Mouse (Mus musculus) right cerebral cortex, adult 18-20 months (tissue): Measurements from ENCODE around the gene Tm6sf2.
"Not testable (repeated sequence)": the region's sequence is repeated elsewhere in the genome, so short reads cannot be mapped to it uniquely, and the experiment has no call there.

Experiments used
- DNase-seq: peaks from one replicate; pipeline ENCODE4 v3.0.0; 2022; ENCODE audit warnings: mixed read lengths

The Tm6sf2 gene

DNA sequence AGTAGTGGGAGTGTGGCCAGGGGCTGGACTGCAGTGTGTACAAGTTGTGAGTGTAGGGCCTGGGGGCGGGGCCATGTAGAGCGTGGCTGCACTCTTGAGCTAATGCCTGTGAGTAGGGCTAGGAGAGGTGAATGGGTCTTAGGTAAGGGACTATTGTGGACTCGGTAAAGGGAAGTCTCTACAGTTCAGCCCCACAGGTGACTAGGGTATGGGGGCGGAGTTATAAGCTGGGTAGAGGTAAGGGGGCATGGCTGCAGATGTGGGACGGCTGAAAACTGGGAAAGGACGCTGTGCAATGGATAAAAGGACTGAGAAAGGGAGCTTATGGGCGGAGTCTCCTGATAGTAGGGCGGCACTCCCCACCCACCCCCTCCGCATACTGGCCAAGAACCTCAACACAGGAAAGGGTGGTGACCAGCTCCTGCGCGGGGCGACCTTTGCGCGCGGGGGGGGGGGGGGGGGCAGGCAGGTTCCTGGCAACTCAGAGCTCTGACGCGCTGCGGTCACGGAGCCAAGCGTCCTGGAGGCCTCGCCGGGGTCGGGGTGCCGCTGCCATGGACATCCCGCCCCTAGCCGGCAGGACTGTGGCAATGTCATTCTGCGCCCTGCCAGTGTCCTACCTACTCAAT lies at the start of gene Tm6sf2:
Gene Tm6sf2, plus strand, starts transcription at position 484 of the 629 bp plus-strand sequence.
- DNase-seq = no peak

DNA sequence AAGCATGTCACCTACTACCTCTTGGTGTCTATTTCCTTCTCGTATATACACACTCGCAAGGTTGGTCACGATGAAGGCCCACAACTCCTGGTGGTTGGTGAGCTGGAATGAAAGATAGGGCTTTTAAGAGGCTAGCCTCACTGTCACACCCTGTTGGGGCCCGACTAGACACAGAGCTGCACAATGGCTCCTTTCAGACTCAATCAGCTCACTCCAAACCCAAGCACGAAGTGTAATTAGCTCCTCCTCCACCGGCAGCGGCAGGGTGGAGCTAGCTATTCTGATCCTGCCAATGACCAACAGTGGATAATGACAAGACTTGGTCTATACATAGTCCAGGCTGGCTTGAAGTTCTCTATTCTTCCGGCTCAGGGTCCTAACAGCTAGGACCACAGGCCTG lies 49.1 kb upstream of the Tm6sf2 start:
- peak; percentile 14 for DNase-seq

DNA sequence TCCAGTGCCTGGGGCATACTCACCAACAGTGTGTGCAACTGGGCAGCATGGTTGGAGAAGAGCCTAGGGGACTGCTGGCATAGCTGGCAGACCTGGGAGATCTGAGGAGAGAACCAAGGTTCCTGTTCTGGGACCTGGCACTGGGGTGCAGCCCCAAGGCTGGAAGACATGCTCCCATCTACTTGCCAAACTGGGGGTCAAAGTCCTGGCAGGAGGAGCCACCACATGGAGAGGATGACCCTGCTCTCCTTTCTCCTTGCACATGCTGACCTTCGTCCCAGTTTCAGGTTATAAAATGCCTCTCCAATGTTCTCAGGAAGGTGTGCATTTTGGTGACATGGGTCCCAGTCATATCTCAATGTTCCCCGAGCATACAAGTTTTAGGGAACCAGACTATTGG lies 46.6 kb upstream of the Tm6sf2 start:
- DNase-seq = no peak

DNA sequence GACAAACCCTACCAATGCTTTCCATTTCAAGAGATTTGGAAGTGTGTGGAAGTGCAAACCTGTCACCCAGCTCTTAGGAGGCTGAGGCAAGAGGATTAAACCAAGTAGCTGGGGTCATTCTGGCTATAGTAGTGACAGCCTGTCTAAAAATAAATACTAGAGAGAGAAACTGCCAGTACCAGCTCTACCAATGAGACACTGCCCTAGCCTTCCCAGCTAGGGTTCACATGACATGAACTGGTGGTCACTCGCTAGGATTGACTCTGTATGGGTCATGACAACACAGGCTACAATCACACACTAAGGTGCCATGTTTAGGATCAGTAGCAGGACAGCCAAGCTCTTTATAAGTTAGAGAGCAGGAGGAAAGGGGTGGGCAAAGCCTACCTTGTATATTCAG lies 42.5 kb upstream of the Tm6sf2 start:
- DNase-seq = no peak

DNA sequence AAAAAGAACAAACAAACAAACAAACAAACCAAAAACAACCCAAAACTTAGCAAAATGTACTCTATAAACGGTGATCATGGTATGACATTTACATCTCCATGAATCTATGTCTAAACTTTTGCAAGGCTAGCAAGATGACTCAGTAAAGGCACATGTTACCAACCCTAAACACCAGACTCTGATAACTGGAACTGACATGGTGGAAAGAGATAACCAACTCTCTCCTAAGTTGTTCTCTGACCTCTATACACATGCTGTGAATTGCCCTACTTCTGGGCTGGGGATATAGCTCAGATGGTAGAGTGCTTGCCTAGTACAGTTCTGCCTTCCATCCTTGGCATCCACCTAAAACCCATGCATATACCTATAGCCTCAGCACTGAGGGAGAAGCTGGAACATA lies 34.7 kb upstream of the Tm6sf2 start:
- no peak for DNase-seq

DNA sequence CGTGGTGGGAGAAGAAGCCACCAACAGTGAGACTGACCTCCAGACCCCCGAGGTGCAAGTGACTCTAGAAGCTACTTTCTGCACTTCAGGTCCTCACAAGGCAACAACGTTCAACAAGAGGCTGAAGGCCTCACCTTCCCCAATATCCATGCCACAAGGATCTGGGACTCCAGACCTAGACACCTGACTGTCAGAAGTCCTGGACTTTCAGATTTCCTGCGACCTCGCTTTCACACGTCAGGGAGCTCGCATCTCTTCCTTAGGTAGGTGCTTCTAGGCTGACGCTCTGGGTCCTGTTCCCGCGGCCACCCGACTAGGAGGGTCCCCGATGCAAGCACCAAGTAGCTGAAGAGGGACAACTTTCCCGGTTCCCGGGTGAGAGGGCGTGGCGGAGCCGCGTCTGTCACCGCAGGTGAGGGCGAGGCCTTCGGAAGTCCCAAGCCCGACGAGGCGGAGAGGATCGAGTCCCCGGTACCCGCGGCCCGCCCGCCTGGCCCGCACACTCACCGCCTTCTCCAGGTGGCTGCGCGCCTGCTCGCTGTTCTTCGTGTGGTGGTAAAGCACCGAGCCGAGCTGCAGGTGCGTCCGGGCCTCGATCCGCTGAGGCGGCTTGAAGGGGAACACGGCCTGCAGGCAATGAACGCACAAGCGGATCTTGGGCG lies 30.7 kb upstream of the Tm6sf2 start:
- no peak for DNase-seq

DNA sequence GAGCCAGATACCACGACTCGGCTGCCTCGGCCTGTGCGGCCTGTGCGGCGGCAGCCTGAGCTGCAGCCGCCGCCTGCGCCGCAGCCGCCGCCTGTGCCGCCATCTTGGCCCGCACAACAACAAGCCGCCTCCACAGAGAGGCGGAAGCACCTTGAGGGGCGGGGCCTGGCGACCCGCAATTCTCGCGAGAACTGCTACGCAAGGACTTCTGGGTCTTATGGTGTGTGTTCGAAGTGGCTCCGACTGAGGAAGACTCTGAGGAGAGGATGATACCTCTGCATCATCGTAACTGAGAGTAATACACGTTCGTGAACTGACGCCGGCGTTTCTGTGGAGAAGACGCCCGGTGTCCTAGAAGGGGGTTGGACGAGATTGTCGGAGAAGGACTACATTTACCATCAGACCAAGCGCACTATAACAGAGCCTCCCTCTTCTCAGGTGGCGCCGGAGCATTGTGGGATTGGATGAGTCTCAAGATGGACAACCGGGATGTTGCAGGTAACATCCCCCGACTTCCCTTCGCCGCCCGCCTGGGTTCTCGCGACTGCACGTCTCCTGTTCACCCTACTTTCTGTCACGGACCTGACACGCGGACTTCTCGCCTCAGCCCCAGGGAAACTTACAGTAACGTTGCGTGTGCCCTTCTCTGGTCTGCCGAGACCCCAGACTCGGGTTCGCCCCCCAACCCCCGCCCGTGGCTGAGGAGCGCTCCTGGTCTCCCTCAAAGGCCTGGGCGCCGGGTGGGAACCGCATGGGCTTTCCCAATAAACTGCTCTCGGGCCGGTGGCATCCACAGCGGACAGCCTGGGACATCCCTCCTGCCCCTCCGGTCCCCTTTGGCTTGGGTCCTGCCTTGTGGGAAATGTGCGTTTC lies 29.9 kb upstream of the Tm6sf2 start, which contains the start of the genes Mau2 and Sugp1:
Gene Mau2, minus strand, starts transcription at position 152 of the 873 bp plus-strand sequence.
Gene Sugp1, plus strand, starts transcription at position 231 of the 873 bp plus-strand sequence.
- peak; percentile 95 for DNase-seq

DNA sequence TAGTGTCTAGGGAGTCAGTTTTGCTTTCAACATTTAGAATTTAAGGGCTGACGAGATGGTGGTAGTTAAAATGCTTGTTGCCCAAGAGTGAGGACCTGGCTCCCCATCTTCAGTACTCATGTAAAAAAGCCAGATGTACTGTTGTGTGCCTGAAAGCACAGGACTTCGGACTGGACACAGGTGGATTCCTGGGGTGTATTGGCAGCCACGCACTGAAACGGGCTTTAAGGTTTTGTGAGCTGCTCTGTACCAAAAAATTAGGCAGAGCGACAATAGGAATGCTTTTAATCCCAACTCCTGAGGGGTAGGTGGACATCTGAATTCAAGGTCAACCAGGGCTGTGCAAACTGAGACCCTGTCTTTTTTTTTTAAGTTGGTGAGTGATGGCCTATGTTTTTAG lies 28.7 kb upstream of the Tm6sf2 start:
- DNase-seq = no peak

DNA sequence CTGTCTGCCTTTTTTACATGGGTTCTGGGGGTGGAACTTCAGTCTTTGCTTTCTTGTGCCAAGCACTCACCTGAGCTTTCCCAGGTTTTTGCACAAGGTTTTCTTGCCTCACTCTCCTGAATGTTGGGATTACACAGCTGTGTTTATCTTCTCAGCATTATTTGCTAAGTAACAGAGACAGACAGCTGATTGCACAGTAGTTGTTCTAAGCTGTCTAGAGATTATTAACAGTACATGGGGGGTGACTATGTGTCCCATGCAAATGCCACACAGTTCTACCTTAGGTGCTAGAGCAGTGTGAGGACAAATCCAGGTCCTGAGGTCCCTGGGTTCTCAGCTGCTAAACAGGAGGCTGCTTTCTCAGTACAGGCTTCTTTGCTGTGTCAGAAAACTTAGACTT lies 23.1 kb upstream of the Tm6sf2 start:
- DNase-seq = no peak

DNA sequence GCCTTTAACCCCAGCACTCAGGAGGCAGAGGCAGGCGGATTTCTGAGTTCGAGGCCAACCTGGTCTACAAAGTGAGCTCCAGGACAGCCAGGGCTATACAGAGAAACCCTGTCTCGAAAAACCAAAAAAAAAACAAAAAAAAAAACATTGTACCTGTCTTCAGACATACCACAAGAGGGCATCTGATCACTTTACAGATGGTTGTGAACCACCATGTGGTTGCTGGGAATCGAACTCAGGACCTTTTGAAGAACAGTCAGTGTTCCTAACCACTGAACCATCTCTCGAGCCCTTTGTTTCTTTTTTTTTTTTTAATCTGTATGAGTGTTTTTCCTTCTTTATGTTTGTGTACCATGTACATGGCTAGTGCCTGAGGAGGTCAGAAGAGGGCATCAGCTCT lies 22.3 kb upstream of the Tm6sf2 start:
- not testable (repeated sequence) for DNase-seq

DNA sequence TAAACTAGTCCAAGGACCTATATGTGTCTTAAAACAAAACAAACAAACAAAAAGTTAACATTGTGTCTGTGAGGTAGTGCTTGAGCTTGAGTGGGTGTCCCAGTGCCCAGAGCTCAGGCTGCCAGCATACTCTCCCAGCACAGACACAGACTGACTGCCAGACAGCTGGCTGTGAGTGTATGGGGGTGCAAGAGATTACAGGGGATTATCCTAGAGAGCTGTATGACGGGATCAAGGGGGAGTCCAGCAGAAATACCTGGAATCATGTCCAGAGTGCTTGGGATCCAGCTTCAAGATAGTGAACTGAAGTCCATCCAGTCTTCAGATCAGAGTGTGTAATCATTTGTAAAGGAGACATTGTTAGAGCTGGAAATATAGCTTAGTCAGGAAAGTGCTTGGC lies 15.0 kb upstream of the Tm6sf2 start:
- DNase-seq = no peak

DNA sequence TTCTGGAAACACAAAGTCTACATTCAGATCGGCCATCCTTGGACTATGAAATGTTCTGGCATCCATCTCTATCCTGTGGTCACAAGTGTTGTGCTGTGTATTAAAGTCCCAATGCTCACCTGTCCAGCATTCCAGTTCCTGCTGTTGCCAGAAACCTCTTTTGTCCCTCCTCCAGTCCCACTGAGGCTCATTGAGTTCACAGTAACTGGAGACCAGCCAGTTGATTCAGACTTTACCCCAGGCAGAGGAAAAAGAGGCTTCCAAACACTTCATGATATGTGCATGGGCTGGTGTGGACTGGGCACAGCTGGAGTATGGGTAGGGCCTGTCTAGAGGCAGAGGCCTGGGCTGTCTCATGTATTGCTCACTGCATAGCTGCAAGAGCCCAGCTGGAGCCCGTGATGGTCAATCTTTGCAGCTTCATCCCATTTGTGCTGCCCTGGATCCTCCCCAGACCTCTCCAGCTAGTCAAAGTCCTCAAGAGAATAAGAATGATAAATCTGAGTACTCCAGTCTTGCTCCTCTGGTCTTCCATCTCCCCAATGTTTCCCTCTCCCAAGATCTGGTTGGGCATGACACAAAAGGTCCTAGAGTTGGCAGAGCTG lies 786 bp upstream of the Tm6sf2 start:
- no peak for DNase-seq

DNA sequence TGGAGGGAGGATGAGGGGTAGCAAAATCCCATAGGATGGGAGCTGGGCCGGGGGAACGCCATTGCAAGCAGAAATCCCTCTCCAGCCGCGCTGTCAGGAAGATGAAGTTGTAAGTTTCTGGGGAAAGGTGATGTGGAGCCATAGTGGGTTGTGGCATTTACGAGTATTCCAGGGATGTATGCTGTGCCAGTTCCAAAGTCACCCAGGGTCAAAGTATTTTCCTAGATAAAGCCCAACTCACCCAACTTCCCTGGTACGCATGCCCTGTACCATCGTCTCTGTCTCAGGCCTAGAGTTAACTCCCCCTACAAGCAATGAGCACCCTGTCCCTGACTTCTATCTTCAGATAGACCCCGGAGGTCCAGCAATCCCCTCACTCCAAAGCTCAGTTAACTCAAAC lies 396 bp downstream of the Tm6sf2 start:
- no peak for DNase-seq

DNA sequence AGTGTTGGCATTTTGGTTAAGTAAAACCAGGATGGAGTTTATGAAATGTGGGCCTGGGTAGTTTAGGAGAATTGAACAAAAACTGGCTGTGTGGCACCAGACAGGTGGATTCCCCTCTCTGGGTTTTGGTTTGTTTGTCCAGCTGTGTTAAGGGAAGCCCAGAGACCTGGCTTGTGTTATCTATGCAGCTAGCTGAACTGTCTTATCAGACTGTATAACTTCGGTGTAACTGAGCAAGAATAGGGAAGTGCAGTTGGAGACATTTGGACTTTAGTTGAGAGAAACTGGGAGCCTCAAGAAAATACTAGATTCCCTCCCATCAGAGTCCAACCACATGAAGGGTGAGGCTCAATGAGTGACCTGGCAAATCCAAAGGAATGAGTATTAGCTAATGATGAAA lies 958 bp downstream of the Tm6sf2 start:
- no peak for DNase-seq

DNA sequence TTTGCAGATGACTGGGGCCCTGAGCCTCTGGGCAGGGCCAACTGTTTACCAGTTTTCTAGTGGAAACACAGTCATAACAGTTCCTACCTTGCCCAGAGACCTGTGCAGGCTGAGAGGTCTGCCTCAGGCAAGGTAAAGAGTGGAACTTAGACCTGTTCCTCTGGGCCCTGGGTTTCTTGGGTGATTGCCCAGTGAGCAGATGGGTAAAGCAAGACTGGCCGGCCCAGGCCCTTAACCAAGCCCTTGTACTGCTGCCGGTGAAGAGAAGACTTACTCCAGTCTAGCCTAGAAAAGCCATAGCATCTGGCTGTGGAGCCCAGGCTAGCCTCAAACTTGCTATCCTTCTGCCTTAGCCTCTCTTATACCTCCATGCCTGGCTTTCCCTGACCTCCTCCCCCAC lies 9.3 kb downstream of the Tm6sf2 start:
- no peak for DNase-seq

DNA sequence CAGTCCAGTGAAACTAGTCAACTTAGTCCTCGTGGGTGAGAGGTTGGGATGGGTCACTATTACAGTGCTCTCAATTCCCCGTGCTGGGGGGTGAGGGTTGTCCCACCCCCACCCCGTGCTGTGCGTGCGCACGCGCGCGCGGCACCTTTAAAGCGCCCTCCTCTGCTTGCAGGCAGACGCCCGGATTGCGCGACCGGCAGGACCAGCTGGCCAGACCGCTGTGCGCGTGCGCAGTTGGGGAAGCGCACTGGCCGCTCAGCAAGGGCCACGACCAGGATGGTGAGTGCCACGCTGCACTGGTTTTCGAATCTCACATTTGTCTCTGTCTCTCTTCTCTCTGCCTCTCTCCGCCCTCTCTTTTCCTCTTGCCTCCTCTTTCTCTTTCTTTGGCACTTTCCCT lies 10.6 kb downstream of the Tm6sf2 start, which contains the start of gene Hapln4:
Gene Hapln4, plus strand, starts transcription at position 173 of the 400 bp plus-strand sequence.
- peak; percentile 84 for DNase-seq

DNA sequence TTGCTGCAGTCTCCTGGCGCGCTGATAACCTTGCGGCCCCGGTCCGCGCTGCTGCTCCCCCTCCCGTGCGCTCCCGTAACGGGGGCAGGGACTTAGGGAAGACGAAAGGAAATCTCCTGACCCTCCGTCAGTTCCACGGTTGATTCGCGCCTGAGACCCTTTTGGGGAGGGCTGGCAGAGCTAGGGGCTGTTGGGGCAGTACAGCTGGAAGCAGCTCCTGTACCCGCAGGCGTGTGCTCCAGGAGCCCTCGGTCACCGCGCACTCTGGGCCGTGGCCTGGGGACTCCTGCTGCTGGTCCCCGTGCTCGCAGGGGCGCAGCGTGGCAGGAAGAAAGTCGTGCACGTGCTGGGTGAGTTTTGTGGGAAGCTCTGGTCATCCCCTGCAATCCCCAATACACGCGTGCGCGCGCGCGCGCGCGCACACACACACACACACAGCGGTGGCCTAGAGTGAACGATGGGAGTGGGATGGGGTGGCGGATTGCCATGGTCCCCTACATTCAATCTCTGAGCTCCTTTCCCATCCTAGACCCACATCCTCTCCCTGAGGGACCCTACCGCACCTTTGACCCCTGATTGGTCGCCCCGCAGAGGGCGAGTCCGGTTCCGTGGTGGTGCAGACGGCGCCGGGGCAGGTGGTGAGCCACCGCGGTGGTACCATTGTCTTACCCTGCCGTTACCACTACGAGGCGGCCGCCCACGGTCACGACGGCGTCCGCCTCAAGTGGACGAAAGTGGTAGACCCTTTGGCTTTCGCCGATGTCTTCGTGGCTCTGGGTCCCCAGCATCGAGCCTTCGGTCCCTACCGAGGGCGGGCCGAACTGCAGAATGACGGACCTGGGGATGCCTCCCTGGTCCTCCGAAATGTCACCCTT lies 11.7 kb downstream of the Tm6sf2 start:
- DNase-seq = no peak

DNA sequence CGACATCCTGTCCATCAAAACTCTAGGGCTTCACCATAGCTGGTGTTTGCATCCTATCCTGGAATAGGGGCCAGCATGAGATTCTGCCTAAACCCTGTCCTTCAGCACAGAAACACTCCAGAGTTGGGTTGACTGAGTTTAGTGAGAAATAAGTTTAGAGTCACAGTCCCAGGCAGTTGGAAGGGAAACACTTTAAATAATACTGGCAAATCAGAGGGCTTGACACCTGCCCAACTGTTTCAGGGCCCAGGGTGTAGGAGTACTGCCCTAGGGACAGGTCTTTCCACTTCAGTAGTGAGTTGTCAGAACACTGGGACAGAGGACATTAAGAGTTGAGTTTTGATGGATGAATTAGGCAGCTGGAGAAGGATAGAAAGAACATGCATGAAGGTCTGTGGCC lies 13.4 kb downstream of the Tm6sf2 start:
- DNase-seq = no peak

DNA sequence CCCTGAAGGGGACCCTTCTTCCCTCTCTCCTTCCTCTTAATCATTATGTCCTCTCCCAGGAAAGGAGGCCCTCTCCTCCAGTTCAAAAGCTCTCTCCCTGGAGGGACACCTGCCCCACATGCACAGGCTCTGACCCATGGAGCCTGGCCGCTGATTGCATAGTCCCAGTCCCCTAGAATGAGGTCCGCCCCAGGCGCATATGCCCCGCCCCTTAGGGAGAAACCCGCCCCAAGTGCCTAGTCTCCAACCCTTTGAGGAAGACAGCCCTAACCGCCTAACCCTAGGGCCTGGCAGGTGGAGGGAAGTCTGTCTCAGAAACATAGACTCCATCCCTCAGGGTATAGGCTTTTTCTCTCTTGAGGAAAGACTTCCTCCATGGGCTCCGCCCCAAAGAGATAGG lies 14.5 kb downstream of the Tm6sf2 start:
- no peak for DNase-seq

DNA sequence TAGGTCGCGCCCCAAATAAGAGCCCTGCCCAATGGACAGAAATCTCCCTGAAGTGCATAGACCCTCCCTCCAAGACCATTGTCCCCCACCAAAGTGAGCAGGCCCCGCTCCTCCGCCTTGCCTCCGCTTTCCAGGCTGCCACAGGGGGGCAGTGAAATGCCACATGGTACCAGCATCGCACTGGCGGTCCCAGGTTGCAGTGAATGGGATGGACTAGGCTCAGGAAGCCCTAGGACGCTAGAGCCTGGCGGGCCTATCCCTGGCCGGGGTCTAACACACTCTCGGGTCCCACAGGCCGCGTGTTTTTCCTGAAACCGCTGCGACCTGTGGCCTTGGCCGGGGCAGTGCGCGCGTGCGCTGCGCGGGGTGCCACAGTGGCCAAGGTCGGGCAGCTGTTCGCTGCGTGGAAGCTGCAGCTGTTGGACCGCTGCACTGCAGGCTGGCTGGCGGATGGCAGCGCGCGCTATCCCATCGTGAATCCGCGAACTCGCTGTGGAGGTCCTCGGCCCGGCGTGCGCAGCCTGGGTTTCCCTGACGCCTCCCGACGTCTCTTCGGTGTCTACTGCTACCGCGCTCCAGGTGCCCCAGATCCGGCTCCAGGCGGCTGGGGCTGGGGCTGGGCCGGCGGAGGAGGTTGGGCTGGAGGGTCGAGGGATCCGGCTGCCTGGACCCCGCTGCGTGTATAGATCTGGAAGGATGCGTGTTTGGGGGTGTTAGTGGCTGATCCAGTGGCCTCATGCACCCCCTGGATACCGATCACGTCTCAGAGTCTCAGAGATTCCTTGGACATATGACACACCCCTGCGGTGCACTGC lies 15.3 kb downstream of the Tm6sf2 start:
- peak; percentile 69 for DNase-seq

DNA sequence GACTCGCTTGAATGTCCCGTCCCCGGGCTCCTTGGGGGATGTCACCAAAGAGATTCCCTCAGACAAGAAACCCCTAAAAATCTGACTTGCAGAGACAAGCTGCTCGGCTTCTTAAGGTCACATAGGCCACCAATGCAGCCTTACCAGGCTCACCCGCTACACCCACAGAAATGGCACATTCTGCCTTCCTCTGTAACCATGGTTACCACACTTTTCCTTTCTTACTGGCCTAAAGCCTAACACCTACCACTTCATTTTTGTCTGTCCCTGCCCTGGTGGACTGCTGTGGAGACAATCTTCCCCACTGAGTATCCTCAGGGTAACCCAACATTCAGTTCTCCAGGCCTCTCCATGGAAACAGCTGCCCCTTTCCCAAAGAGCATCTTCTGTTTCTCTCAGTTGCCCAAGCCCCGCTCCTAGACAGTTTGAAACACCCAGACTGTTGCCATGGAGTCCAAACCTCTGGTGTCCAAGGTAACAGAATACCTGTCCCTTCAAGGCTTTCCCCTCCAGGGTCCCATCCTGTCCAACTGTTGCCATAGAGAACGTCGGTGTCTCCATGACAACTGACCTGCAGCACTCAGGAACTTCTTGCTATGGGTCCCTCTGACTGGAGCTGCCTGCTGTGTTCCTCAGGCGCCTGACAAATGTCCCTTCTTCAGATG lies 16.7 kb downstream of the Tm6sf2 start:
- peak; percentile 37 for DNase-seq
